Mouse (Mus musculus) intestine, postnatal 0 days (tissue): Measurements from ENCODE around the gene Ntrk2. TPM values are rescaled to one million over a fixed set of nuclear protein-coding genes. Genes with fewer than 3 reads are reported as not detected.
A peak's percentile ranks its signal among the peaks of the same experiment; 100 is the strongest.

Experiments
- ATAC-seq: fragments of 200-750 bp; cut with Nextera tagmentation; 2 replicates; pipeline ENCODE4 v1.8.0; 2017; ENCODE audit warnings: mild to moderate bottlenecking, moderate TSS enrichment, moderate library complexity
- H3K27ac ChIP-seq: fragments of 300-500 bp; sonication (generic); 2 replicates; pipeline ENCODE4 v1.5.1; 2014; ENCODE audit warnings: mild to moderate bottlenecking, low read depth, low read length, moderate library complexity
- H3K27me3 ChIP-seq: fragments of 300-500 bp; sonication (generic); replicated peaks from 2 replicates; pipeline ENCODE4 v1.6.1; 2014; ENCODE audit warnings: low read length, mixed read lengths; ENCODE audit not compliant: control insufficient read depth, insufficient read depth
- H3K36me3 ChIP-seq: fragments of 300-500 bp; sonication (generic); 2 replicates; pipeline ENCODE4 v1.6.1; 2014; ENCODE audit warnings: mild to moderate bottlenecking, moderate library complexity; ENCODE audit not compliant: control insufficient read depth, insufficient read depth
- H3K4me1 ChIP-seq: fragments of 300-500 bp; sonication (generic); replicated peaks from 2 replicates; pipeline ENCODE4 v1.6.1; 2014; ENCODE audit warnings: antibody characterized with exemption, low read length, mixed read lengths; ENCODE audit not compliant: control insufficient read depth, insufficient read depth
- H3K4me2 ChIP-seq: fragments of 300-500 bp; sonication (generic); replicated peaks from 2 replicates; pipeline ENCODE4 v1.6.1; 2014; ENCODE audit warnings: low read depth, mild to moderate bottlenecking, moderate library complexity
- H3K4me3 ChIP-seq: fragments of 300-500 bp; sonication (generic); 2 replicates; pipeline ENCODE4 v1.5.1; 2014; ENCODE audit warnings: low read depth, low read length
- H3K9ac ChIP-seq: fragments of 300-500 bp; sonication (generic); 2 replicates; pipeline ENCODE4 v1.6.1; 2014; ENCODE audit warnings: mild to moderate bottlenecking, low read depth, low read length
- H3K9me3 ChIP-seq: fragments of 300-500 bp; sonication (generic); 2 replicates; pipeline ENCODE4 v1.6.1; 2016; ENCODE audit warnings: mixed run types; ENCODE audit not compliant: control insufficient read depth
- CTCF ChIP-seq: sonication (generic); IDR thresholded peaks from 2 replicates; pipeline ENCODE4 v1.5.1; 2016; ENCODE audit warnings: low read depth, mild to moderate bottlenecking, control low read depth, antibody characterized with exemption, moderate library complexity
- WGBS: fragments of 180-500 bp; shearing (Covaris S2); extraction: QIAGEN DNeasy Blood & Tissue Kit; methylation state at CpG from one replicate; pipeline ENCODE4 v1.1.7; 2014; 5-methylcytosine and 5-hydroxymethylcytosine counted together
- polyA plus RNA-seq: library from polyadenylated mRNA; unstranded; fragments of >200 nt; fragmentation: Nextera tagmentation; extraction: Ambion mirVana; gene quantifications from 2 replicates; pipeline ENCODE4 v1.2.1, GENCODE M21; 2015

Gene Ntrk2
- polyA plus RNA-seq, 1 experiment from 2014 or later: 1.6 TPM

GRCm38 (mm10) chr13:58836891-58837290 is 30.5 kb downstream of the Ntrk2 start:
- ATAC-seq: no peak
- Histone ChIP-seq H3K27ac (no peak overlapping the region), H3K36me3 (no peaks in the 10 kb centered on the region), H3K9me3 (no peaks in the 10 kb centered on the region), H3K4me1 (no peaks in the 10 kb centered on the region), H3K4me2 (no peak overlapping the region), H3K4me3 (no peak overlapping the region), H3K27me3 (no peaks in the 10 kb centered on the region), H3K9ac (no peak overlapping the region)
- 94% methylated on average over 1 of the region's 1 CpGs for WGBS
- TF ChIP-seq CTCF: no peak

- H3K4me2 ChIP-seq: no peak overlapping the region
- no peak for TF ChIP-seq CTCF
- no peaks in the 10 kb centered on the region for H3K4me1 ChIP-seq
- H3K27ac ChIP-seq: no peak overlapping the region
- 85% methylated on average over 8 of the region's 8 CpGs for WGBS
- no peak for ATAC-seq
- H3K9ac ChIP-seq: no peak overlapping the region
- H3K36me3 ChIP-seq: no peaks in the 10 kb centered on the region
- no peaks in the 10 kb centered on the region for H3K9me3 ChIP-seq
- no peak overlapping the region for H3K4me3 ChIP-seq
- no peaks in the 10 kb centered on the region for H3K27me3 ChIP-seq
Observed at GRCm38 (mm10) chr13:58838110-58838509, 31.7 kb downstream of the Ntrk2 start.

DNA sequence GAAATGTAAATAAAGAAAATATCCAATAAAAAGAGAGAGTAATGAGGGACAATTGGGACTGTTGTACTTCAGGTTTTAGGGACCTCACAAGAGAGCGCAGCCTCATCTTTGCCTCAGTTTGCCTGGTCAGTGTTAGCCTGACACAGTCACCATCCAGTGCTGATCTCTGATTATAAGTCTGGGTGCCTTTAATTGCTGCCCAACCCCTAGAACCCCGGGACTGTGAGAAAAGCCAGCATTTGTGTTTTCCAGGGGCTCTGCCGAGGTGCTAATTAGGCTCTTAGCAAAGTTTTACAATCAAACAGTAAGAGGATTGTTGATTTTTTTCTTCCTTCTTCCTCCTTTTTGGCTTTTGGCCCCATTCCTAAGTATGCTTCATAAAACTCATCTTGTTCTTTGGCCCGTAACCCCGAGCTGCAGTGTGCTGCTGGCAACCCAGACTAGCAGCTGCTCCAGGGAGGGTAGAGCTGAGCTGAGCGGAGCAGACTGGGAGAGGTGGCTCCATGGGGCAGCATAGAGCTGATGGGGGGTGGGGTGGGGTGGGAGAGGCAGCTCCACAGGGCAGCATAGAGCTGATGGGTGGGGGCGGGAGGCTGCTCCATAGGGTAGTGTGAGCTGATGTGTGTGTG is 34.5 kb downstream of the Ntrk2 start:
- Histone ChIP-seq H3K4me3 (no peak overlapping the region), H3K36me3 (no peaks in the 10 kb centered on the region), H3K9ac (no peak overlapping the region), H3K27ac (no peak overlapping the region), H3K9me3 (no peaks in the 10 kb centered on the region), H3K27me3 (no peaks in the 10 kb centered on the region), H3K4me1 (no peaks in the 10 kb centered on the region), H3K4me2 (peak overlapping the region; percentile 30; the same call in 1 of the 2 replicates)
- 19% methylated on average over 7 of the region's 7 CpGs for WGBS
- peak; percentile 91 for ATAC-seq
- TF ChIP-seq CTCF: no peak

DNA sequence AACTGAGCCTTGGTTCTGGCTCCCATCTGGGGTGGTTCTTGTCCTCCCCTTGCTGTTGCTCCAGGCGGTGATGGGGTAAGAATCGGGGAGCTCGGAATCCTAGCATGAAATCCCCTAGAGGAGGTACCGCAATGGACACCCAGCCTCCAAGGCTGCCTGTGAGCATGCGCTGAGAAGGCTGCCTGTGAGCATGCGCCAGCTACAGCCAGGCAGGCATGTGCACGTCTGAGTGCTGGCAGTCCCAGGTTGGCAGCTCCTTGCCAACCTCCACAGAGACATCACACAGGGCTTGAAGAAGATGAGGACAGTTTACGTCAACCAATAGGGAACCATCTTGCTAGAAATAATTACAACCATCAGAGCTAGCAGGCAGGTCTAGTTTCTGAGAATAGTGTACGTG is 37.5 kb downstream of the Ntrk2 start:
- Histone ChIP-seq H3K9ac (no peak overlapping the region), H3K4me2 (no peak overlapping the region), H3K4me3 (no peak overlapping the region), H3K36me3 (no peaks in the 10 kb centered on the region), H3K27me3 (no peaks in the 10 kb centered on the region), H3K9me3 (no peaks in the 10 kb centered on the region), H3K4me1 (no peaks in the 10 kb centered on the region), H3K27ac (no peak overlapping the region)
- WGBS: 85% methylated on average over 9 of the region's 9 CpGs
- no peak for ATAC-seq
- TF ChIP-seq CTCF: no peak

GRCm38 (mm10) chr13:58848578-58848977 is 42.2 kb downstream of the Ntrk2 start:
- no peak overlapping the region for H3K27ac ChIP-seq
- H3K9me3 ChIP-seq: no peaks in the 10 kb centered on the region
- no peak overlapping the region for H3K9ac ChIP-seq
- peak; percentile 47 for TF ChIP-seq CTCF
- ATAC-seq: no peak
- 84% methylated on average over 4 of the region's 4 CpGs for WGBS
- no peaks in the 10 kb centered on the region for H3K4me1 ChIP-seq
- H3K27me3 ChIP-seq: no peaks in the 10 kb centered on the region
- no peak overlapping the region for H3K4me3 ChIP-seq
- H3K4me2 ChIP-seq: no peak overlapping the region
- no peaks in the 10 kb centered on the region for H3K36me3 ChIP-seq

GRCm38 (mm10) chr13:58853685-58854084 is 47.3 kb downstream of the Ntrk2 start:
- 63% methylated on average over 6 of the region's 6 CpGs for WGBS
- Histone ChIP-seq H3K4me2 (no peak overlapping the region), H3K36me3 (no peaks in the 10 kb centered on the region), H3K27me3 (no peaks in the 10 kb centered on the region), H3K9me3 (no peaks in the 10 kb centered on the region), H3K4me1 (no peaks in the 10 kb centered on the region), H3K9ac (no peak overlapping the region), H3K27ac (no peak overlapping the region), H3K4me3 (no peak overlapping the region)
- no peak for TF ChIP-seq CTCF
- no peak for ATAC-seq

- no peaks in the 10 kb centered on the region for H3K27me3 ChIP-seq
- H3K27ac ChIP-seq: no peak overlapping the region
- 93% methylated on average over 10 of the region's 10 CpGs for WGBS
- H3K4me3 ChIP-seq: no peak overlapping the region
- no peaks in the 10 kb centered on the region for H3K4me1 ChIP-seq
- H3K4me2 ChIP-seq: no peak overlapping the region
- no peak for TF ChIP-seq CTCF
- ATAC-seq: no peak
- H3K9me3 ChIP-seq: no peaks in the 10 kb centered on the region
- no peaks in the 10 kb centered on the region for H3K36me3 ChIP-seq
- H3K9ac ChIP-seq: no peak overlapping the region
Observed at GRCm38 (mm10) chr13:58866239-58866638, 59.9 kb downstream of the Ntrk2 start.
